Comparison of ENCODE assay signal across 8 mouse cellular contexts in the genomic region with DNA sequence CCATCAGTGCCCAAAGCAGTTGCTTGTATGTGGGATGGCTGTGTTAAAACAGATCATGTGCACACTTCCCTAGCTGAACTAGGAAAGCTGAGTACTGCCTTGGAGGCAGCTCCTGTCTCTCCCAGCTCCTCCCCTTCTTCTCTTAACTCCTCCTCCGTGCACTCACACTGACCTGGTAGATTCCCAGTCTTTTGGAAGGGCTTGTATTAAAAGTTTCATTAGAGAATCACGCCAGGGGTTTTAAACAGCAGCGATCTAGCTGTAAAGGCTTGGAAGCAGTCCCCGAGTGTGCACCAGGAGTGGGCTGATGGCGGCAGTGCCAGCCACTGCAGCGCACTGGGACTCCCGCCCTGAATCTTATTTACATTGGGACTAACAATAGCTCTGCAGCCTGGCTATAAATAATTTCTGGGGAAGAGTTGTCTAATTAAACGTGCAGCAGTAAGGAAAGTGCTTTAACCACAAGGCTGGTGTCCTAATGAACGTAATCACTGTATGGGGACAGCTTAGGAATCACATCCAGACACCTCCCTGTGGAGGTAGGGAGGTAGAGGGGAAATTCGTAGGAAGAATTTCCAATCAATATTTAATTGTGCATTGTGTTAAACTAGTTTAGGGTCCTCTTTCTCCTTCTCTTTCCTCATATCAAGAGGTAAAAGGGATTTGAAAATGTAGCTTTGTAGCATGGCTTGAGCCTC.
DNase-seq lines count a peak whose midpoint lies in the region; ATAC-seq lines count a peak whose summit lies in the region.

No protein-coding gene starts in this region.

- DNase-seq in midbrain, embryonic 11.5 days (ENCODE audit: low spot score, missing footprints) = no peak
- no peak for DNase-seq in midbrain, embryonic 10.5 days (ENCODE audit: low spot score)
- peak; percentile 37 to 57 for DNase-seq in frontal cortex, postnatal 14 days (ENCODE audit: low spot score in 2 of 2)
- peak; percentile 21 for DNase-seq in layer of hippocampus, adult 9-10 months (ENCODE audit: low spot score)
- peak; percentile 74 for DNase-seq in right cerebral cortex, adult 18-20 months
- no peak for DNase-seq in adrenal gland, adult 8-10 months

- H3K27ac ChIP-seq in midbrain, embryonic 11.5 days (ENCODE audit: low read depth, low read length) = no peak overlapping the region
- H3K27ac ChIP-seq in midbrain, embryonic 10.5 days (replicated peaks) = no peak overlapping the region

- H3K27me3 ChIP-seq in midbrain, embryonic 11.5 days (ENCODE audit: control insufficient read depth, insufficient read depth, low read length) = no peaks in the 10 kb centered on the region
- H3K27me3 ChIP-seq in midbrain, embryonic 10.5 days (ENCODE audit: low read depth, poor library complexity, severe bottlenecking) = no peaks in the 10 kb centered on the region

- H3K4me3 ChIP-seq in midbrain, embryonic 11.5 days (ENCODE audit: low read depth, low read length) = no peak overlapping the region
- H3K4me3 ChIP-seq in midbrain, embryonic 10.5 days = no peak overlapping the region

- ATAC-seq in midbrain, embryonic 11.5 days (ENCODE audit: low FRiP score) = peak; percentile 48; the same call in 1 of the 2 replicates
- ATAC-seq in megakaryocyte progenitor cell, adult 5-6 weeks (replicated peaks; ENCODE audit: poor library complexity) = no peak
- ATAC-seq in activated CD4-positive, CD25-positive, alpha-beta regulatory T cell, adult 4 months = no peak

- no peaks in the 10 kb centered on the region for H3K9me3 ChIP-seq in midbrain, embryonic 11.5 days (ENCODE audit: control insufficient read depth, low read length)
- H3K9me3 ChIP-seq in midbrain, embryonic 10.5 days (replicated peaks) = no peaks in the 10 kb centered on the region

- no peak overlapping the region for H3K9ac ChIP-seq in midbrain, embryonic 11.5 days (ENCODE audit: low read length)

- H3K36me3 ChIP-seq in midbrain, embryonic 11.5 days (ENCODE audit: control insufficient read depth, insufficient read depth, low read length) = no peaks in the 10 kb centered on the region
- no peaks in the 10 kb centered on the region for H3K36me3 ChIP-seq in midbrain, embryonic 10.5 days

- no peak overlapping the region for H3K4me2 ChIP-seq in midbrain, embryonic 11.5 days

- WGBS in midbrain, embryonic 11.5 days = 41% methylated on average over 10 of the region's 10 CpGs
- 45% methylated on average over 10 of the region's 10 CpGs for WGBS in midbrain, embryonic 10.5 days

- H3K4me1 ChIP-seq in midbrain, embryonic 11.5 days (ENCODE audit: control insufficient read depth, insufficient read depth, low read length) = no peaks in the 10 kb centered on the region
- H3K4me1 ChIP-seq in midbrain, embryonic 10.5 days = 0 out of 2 replicates have a peak, but pooled peaks cover 3% of the 10 kb centered on the region

Comparison
In these comparisons a context has a peak if more than half of its experiments do, and no peak if none do; other contexts are left out.
1. DNase-seq: peak in frontal cortex, postnatal 14 days (2 of 2), layer of hippocampus, adult 9-10 months (single experiment) and right cerebral cortex, adult 18-20 months (single experiment); none in midbrain, embryonic 11.5 days (single experiment), midbrain, embryonic 10.5 days (single experiment) and adrenal gland, adult 8-10 months (single experiment).